Mouse (Mus musculus) right cerebral cortex, adult 18-20 months (tissue): ENCODE measurements at regions not wholly inside any gene's neighbourhood (a gene's known extent, or its start where the extent isn't known, plus 50 kb on each side); places are given as distances from the start of the nearest gene placed in this dataset.

Experiments used
- DNase-seq: peaks from one replicate; pipeline ENCODE4 v3.0.0; 2022; ENCODE audit warnings: mixed read lengths

DNA sequence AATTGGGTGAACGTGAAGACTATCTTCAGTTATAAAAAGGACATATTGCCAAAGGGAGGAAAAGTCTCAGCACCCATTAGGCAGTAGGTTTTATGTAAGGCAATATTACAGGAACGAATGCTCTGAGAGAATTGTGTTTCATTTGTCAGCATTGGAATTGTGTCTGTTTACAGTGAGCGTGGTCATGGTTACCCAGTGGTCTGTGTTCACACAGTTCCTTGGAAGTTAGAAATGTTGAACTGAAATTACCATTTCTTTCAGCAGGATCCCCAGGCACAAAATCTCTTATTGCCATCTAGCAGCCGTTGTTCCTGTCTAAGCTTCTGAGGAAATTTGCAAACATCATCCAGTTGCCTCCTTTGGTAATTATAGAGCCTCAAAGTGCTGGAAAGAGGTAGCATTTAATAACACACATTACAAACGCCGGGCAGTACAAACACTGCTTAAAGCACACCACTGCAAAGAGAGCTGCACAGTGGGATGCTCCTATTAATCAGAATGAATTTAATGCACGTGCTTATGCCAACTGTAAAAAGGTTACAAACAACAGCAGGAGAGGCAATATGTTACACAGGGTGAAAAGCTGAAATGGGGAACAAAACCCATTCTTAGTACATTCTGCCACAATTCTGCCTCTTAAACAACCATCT lies 555.4 kb upstream of the Marcks start:
- no peak for DNase-seq

DNA sequence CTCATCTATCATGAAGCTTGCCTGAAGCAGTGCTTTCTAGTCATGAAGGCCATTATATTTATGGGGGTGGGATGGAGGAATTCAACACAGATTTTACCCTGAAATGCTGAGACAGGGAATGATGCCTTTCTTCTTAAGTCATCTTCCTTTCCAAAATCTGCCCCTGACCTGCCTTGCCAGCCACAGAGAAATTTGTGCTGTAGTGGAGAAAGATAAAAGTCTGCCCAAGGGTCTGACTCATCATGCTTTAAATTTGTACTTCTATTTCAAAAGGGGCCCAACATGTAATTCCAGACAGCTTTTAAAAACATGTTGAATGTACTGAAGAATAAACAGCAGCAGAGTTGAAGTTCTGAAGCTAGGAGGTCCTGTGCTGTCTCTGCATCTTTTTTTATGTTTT lies 554.1 kb upstream of the Marcks start:
- no peak for DNase-seq

DNA sequence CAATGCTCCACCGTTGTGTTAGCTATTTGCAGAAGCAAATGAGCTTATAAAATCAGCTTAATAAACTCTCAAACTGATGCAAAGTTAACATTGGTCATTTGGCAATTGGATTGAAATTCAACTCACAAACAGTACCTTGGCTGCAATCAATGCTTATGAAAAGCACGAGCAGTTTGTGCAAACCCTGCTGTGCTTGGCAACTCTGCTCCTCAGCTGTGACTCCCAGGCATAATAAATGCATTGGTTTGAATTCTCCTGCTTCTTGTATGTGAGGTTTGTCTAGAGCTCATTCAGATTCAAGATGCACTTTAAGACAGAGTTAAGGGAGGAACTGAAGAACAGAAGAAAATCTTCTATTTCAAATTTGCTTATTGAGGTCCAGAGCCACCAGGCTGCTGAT lies 553.2 kb upstream of the Marcks start:
- DNase-seq, result no peak

DNA sequence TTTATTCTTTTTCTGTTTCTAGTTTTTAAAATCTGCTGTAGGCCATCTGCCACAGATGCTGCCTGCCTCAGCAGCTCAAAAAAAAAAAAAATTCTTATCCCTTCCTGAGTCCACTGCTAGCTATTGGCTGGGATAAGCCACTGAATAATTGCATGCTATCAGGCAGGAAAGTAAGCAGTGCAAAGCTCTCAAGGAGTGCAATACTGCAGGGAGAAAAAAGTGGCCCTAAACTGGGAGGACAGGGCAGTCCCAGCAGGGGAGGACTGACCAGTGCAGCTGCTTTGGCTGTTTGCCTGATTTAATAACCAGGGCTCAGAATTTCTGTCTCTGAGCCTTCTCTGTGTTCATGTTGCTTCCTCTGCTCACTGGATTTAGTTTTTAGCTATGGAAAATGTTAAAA lies 544.4 kb upstream of the Marcks start:
- no peak for DNase-seq

DNA sequence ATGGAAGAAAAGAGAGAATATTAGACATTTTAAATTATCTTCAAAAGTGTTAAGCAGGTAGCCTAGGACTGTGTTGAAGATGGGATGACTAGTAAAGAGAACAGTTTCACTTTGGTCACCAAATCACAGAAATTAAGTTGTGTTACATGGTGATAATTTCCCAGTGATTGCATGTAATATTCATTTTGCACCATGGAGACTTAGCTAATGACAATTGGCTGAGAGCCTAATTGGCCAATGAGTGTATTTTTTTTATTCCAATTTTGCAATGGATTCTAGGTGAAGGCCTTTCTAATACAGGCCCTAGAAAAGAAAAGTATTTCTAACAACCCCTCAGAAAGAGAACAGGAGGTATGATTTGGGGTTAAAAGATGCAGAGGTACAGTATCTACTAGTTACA lies 541.9 kb upstream of the Marcks start:
- no peak for DNase-seq

DNA sequence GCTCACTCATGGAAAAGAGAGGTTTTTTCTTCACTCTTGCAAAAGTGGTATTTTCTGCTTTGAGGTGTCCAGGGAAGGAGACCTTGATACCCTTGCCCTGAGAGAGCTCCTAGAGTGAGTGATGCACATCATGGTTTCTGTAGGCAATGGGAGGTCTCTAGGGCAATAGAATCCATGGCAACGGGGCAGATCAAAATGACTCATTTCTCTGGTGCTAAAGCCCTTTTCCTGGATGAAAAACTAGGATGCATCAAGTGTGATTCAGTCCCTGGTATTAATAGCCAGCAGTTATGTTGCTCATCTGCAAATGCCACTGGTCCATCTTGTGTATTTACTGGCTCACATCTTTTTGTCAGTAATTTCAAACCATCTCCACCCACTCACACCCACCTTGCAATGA lies 539.1 kb upstream of the Marcks start:
- no peak for DNase-seq

DNA sequence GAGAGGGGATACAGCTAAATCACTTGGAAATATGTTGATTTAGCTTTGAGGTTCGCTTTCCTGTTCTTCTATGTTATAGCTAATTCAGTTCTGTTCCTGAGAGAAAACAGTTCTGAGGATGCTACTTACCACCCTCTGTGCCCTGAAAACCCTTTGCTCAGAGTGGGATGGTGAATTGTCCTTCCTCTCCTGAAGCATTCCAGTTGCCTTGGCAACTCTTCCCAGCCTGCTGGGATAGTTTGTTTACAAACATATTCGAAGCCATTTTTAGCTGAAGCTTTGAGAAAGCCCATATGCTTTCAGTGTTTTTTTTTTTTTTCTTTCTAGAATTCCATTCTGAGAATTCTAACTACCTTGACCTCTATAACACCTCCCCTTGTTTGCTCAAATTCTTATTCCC lies 530.1 kb upstream of the Marcks start:
- no peak for DNase-seq

DNA sequence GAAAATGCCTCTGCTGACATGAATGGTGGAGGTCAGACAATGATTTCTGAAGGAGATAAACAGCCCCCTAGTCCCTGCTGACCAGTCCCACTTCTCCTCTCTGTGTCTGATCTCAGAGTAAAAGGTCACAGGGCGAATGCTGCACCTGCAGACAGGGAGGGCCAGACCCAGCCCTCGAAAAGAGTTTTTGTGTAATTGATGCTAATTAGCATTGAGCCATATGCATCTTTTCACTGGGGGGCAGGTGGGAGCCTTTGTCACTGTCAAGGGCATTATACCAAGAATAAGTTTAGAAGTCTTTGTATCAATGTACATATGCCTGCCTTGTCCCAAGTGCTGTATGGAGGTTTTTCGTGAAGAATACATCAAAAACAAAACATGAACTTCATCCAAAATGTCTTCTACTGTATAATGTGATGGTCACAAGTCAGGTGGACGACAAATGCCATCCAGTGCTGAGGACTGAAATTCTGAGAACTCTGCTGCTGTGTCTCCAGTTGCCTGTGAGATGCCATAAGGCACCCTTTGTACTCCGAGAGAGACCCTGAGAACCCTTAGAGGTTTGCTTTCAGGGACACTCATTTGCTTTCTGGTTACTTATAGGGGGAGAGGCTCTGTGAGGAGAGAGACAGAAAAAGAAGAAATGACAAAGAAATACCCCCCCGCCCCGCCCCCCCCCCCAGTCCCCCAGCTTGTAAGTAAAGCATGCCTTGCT lies 528.5 kb upstream of the Marcks start:
- DNase-seq, result no peak

DNA sequence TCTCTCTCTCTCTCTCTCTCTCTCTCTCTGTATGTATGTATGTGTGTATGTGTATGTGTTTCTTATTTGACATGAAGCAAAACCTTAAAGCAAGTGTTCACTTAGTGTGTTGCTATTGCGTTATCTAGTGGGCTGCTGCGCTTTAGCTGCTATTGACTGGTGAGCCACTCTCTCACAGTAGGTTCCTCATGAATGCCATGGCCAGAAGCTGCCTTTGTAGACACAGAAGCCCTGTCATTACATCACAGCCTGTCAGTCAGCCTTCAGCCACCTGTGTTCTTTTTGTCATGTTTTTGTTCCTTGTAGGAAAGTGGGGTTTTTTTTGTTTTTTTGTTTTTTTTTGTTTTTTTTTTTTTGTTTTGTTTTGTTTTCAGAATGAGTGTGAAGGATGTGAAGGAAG lies 527.8 kb upstream of the Marcks start:
- no peak for DNase-seq

DNA sequence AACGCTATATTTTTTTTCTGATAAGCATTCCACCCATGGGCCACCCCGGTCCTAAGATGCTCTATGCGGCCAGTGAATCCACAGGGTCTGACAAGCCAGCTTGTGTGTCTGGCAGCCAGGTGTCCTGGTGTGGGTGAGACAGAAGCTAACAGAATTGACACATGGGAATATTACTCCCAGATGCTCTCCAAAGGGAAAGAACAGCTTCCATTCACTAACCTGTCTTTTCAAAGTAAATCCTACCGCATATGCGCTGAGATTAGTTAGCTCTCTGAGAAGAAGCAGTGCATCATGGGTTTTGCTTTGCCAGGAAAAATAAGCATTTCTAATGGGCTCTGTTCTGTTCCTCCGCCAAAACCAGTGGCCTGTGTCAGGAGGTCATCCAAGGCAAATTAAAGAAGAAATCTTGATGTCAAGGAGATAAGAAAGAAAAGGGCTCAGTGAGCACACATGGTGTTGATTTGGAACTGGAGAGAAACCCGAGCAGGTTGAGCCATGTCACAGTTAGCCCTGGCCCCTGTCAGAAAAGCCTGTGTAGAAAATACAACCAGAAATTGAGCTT lies 498.4 kb upstream of the Marcks start:
- no peak for DNase-seq

DNA sequence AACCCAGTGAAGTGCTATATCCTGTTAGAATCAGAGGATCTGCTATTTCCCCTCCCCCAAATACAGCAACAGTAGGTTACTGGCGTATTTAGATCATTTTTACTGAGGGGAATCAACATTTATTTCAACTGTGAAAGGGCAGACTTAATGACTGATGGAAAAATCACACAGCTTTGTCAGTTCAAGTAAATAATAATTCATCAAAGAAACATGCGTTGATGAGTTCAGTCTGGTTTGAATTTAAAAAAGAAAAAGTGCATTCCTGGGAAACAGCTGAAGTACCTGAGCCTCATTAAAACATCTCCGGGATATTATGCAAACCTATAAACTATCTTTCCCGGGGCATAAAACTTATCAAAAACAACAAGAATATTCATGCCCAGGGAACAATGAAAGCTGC lies 497.7 kb upstream of the Marcks start:
- no peak for DNase-seq

DNA sequence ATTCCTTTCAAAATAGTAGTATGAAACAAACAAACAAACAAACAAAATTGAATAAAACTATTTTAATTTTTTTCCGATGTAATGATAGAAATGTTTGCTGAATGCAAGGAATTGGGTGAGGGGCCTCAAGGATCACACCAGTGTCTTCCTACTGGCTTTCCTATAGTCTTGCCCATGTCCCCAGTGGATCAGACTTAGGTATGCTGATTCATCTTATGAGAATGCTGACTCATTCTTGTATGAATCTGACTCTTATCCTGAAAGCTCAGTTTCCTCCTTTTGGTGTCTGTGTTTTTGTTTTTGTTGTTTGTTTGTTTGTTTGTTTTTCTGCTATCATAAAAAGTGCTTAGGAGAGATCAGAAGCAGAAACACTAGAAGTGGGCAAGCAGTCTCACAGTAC lies 491.7 kb upstream of the Marcks start:
- no peak for DNase-seq

DNA sequence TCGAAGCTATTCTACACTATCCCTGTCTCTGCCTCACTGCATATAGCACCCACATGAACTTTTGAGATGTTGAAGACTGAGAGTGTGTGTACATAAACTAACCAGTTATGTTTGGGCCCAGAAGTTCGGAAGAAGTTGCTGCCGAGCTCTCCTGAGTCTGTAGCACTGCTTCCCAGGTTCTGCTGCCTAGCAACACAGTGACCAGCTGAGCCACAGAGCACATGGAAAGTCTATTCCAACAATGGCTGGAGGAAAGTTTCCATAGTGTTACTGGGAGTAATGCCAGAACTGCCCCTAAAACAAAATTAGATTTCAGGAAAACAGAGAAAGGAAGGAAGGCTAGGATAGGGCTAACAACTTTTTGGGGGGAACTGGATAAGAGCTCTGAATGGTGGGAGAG lies 489.2 kb upstream of the Marcks start:
- DNase-seq, result no peak

DNA sequence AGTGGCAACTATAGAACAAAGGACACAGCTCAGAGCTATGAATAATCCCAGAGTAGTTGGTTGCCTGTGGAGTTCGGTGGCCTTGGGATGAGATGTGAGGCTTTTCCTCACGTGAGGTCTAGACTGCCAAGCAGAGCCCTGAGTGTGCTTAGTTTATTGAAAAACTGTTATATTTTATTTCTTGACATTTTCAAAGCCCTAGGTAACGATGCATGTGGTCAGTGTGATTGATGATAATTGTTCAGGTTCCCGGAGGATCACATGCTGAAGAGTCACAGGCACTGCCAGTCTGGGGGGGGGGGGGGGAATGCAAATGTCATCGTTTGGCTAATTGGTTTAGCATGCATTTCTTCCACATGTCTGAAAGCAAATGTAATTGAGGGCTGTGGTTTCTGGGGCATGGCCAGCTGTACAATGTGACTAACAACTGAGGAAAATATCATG lies 488.1 kb upstream of the Marcks start:
- DNase-seq, result no peak

DNA sequence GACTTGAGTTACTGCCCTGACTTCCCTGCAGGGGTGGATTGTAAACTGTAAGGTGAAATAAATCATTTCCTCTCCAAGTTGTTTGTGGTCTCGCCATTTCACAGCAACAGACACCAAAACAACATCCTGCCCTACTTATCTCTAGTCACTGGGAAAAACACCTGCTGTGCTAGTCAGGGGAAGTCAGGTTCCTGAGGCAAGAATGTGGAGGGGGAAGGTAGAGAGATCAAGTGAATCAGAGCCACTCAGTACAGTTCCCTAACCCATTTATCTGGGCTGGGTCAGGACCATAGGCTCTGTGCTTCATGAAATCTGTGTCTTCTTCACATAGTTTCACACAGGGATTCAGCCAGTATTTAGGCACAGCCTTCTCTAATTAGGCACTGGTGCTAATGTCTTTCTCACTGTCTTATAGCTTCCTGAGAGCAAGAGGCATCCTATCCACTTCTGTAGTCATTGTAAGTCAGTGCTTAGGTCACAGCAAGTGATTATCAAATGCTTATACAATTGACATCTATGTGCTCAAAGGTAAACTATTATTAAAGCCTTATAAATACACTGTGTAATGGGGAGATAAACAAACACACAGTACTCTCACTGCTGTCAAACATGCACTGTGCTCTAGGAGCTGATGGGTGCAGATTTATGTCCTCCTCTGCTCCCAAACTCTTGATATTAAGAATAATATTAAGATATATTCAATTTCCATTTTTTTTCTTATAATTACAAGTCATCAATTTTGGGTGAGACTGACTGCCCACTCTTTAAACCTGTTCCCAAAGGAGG lies 487.4 kb upstream of the Marcks start:
- DNase-seq, result no peak

DNA sequence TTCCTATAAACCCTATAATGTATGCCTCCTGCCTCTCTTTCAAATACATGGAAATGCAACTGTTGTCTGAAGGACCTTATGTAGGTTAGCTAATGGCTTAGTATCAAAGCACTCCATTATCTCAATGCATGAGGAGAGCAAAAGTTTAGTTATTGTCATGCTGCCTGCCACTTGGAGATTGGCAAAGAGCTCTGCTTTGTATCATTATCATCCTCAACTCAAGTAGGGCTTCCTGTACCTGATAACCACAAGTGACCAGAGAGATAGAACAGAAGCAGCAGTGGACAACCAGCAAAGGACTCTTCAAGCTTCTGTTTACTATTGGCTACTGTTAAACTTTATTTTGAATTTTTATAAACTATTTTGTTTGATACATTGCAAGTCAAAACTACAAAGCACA lies 484.3 kb upstream of the Marcks start:
- DNase-seq, result no peak

DNA sequence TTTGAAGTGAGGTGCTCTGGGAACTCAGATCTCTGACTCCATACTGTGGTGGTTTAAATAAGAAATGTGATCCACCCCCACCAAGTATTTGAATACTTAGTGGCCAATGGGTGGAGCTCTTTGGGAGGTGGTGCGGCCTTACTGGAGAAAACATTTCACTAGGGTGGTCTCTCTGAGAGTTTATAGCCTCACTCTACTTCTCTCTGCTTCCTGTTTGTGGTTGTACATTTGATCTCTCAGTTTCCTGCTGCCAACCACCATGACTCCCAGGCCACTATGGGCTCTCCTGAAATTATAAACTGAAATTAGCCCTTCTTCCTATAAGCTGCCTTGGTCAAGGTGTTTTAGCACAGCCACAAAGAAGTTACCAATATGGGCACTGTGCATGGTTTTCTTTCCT lies 479.9 kb upstream of the Marcks start:
- DNase-seq, result no peak

DNA sequence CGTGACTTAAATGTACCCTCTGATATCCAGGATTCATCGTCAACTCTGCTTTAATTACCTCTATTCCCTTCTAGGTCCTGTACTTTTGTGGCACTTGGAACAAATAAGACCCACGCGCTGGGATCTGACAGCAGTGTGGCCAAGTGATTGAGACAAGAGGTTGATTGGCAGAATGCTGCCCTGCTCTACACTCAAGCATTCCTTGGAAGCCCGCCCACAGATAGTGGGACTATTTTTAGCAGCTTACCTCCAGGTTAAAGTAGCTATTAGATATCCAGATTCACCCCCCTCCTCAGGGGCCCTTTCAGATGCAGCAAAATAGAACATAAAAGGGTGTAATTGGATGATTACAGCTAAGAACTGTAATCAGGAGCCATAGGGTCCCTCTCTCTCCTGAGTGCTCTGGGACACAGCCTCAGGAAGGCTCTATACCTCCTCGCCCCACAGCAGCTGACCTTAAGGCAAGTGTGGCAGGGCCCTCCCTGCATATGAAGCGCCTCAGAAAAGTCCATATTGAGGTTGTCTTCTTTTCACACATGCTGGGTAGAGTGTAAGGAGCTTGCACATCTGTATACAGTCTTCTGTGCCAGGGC lies 479.1 kb upstream of the Marcks start:
- DNase-seq, result no peak

DNA sequence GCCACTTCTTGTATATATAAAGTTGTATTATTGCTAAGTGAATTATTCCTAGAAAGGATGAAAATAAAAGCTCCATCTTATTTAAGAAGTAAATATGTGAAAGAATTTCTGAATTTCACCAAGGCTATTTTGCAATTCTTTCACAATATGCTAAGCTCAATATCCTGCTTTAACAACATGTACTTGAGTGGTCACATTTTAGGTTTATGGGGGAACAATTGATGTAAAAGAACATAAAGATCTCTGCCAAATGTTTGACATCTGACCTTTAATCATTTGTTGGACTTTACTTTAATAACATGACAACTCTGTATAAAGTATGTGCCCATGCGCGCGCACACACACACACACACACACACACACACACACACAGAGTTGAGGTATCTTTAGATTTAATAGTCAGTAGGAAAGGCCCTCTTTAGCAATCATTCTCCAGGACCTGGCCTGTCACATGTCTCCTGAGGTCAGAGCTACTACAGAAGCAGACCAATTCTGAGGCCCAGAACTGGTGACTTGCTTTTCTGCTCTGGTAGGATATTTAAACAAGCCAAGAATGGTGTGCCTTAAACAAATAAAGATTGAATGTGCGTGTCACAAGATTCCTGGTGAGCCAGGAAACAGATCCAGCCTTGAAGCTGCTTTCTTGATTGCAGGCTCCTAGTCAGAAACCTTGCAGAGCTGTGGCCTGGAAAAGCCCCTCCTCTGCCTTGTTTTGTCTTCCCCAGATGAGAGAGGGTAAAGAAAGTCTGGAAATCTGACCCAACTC lies 477.4 kb upstream of the Marcks start:
- DNase-seq, result no peak

DNA sequence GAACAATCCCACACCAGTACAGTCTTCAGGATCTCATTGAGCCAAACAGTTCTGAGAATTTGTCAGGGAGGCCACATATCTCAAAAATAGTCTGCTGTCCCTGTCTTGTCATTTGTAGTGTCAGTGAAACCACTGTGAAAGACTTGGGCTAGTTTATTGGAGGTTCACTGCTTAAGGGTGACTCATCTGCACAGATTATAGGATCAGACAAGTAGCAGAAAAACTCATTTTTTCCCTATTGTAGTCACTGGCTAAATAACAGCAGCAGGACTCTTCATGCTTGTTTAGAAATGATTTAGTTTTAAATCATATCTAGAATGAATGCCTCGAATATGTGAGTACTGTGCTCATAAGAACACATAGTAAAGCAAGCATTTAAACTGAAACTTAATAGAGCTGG lies 475.2 kb upstream of the Marcks start:
- no peak for DNase-seq

DNA sequence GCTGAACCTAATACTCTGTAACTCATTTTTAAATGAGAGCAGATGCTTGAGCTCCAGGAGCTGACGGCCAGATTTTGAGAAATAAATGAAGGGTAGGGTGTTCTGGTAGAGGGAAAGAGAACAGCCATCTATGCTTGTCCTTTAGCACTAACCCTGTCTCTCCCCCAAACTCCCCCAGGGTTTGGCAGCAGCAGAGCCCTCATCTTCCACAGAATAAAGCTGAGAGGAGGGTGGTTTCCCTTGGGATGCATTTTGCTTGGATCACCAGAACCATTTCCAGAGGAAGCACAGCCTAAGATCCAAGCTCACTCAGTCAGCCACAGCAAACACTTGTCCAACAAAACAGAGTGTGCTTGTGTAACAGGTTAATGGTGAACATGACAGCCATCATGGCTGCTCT lies 464.8 kb upstream of the Marcks start:
- no peak for DNase-seq

DNA sequence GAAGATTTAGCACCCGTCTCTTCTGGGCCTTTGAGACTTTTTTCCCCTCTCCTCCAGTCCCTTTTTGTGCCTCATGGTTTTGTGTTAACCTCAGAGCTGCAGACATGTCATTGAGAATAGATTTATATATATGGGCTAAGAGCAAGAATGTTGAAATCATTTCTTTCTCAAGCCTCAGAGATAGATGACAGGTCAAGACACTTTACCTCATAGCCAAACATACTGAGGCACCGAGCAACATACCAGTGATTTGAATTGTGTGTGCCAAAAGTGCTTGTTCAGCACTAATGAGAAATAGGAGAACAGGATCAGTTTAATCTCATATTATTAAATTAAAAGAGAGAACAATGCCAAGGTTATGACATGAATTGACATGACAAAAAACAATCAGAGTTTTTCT lies 464.2 kb upstream of the Marcks start:
- no peak for DNase-seq

DNA sequence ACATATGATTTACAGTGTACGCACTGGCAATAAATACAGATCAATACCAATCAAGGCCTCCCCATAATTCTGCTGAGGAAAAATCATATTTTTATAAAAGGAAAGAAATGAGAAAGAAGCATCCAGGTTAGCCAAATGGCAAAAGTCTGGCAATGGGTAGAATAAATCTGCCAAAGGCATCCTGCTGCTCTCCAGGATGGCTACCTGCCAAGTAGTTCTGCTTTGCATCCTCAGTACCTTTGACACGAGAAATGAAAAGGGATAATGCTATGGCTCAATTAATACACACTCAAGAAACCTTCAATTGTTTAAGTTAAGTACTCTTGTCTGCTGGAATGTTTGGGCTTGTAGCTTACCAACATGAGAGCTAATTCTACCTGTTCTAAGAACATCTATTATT lies 451.2 kb upstream of the Marcks start:
- no peak for DNase-seq
